Mouse (Mus musculus): ENCODE results near the gene Csrp2.
A peak's percentile ranks its signal among the peaks of the same experiment; 100 is the strongest.

The Csrp2 gene

GRCm38 (mm10) chr10:110931161-110931912, 11.7 kb downstream of the Csrp2 start:
- DNase-seq (ENCODE audit: low read depth, low spot score) = no peak

GRCm38 (mm10) chr10:110931913-110932560, 12.4 kb downstream of the Csrp2 start:
- no peak for DNase-seq (ENCODE audit: low read depth, low spot score)

GRCm38 (mm10) chr10:110933584-110933983, 14.0 kb downstream of the Csrp2 start:
- no peak for DNase-seq (ENCODE audit: low read depth, low spot score)

- no peak for DNase-seq (ENCODE audit: low read depth, low spot score)
Observed at GRCm38 (mm10) chr10:110935081-110935480, 15.5 kb downstream of the Csrp2 start.

GRCm38 (mm10) chr10:110935669-110936068, 16.1 kb downstream of the Csrp2 start:
- DNase-seq (ENCODE audit: low read depth, low spot score) = no peak

GRCm38 (mm10) chr10:110938361-110938760, 18.8 kb downstream of the Csrp2 start:
- no peak for DNase-seq (ENCODE audit: low read depth, low spot score)

- DNase-seq (ENCODE audit: low read depth, low spot score) = no peak
Observed at GRCm38 (mm10) chr10:110938841-110939549, 19.4 kb downstream of the Csrp2 start.

GRCm38 (mm10) chr10:110939717-110940116, 20.1 kb downstream of the Csrp2 start:
- no peak for DNase-seq (ENCODE audit: low read depth, low spot score)

GRCm38 (mm10) chr10:110940740-110941398, 21.3 kb downstream of the Csrp2 start:
- DNase-seq (ENCODE audit: low read depth, low spot score) = no peak

- DNase-seq (ENCODE audit: low read depth, low spot score) = no peak
Observed at GRCm38 (mm10) chr10:110941968-110942367, 22.4 kb downstream of the Csrp2 start.

- DNase-seq (ENCODE audit: low read depth, low spot score) = no peak
Observed at GRCm38 (mm10) chr10:110942806-110943205, 23.2 kb downstream of the Csrp2 start.

- DNase-seq (ENCODE audit: low read depth, low spot score) = no peak
Observed at GRCm38 (mm10) chr10:110944175-110944574, 24.6 kb downstream of the Csrp2 start.

GRCm38 (mm10) chr10:110945966-110946365, 26.4 kb downstream of the Csrp2 start:
- DNase-seq (ENCODE audit: low read depth, low spot score) = no peak

GRCm38 (mm10) chr10:110947574-110947973, 28.0 kb downstream of the Csrp2 start:
- no peak for DNase-seq (ENCODE audit: low read depth, low spot score)

- DNase-seq (ENCODE audit: low read depth, low spot score) = no peak
Observed at GRCm38 (mm10) chr10:110951112-110951511, 31.5 kb downstream of the Csrp2 start.

- DNase-seq (ENCODE audit: low read depth, low spot score) = no peak
Observed at GRCm38 (mm10) chr10:110951748-110952147, 32.2 kb downstream of the Csrp2 start.

- no peak for DNase-seq (ENCODE audit: low read depth, low spot score)
Observed at GRCm38 (mm10) chr10:110952271-110952670, 32.7 kb downstream of the Csrp2 start.

GRCm38 (mm10) chr10:110952937-110953451, 33.4 kb downstream of the Csrp2 start:
- peak; percentile 95 for DNase-seq (ENCODE audit: low read depth, low spot score)

- no peak for DNase-seq (ENCODE audit: low read depth, low spot score)
Observed at GRCm38 (mm10) chr10:110958879-110959278, 39.3 kb downstream of the Csrp2 start.

GRCm38 (mm10) chr10:110959781-110960180, 40.2 kb downstream of the Csrp2 start:
- DNase-seq (ENCODE audit: low read depth, low spot score) = no peak

GRCm38 (mm10) chr10:110960841-110961240, 41.3 kb downstream of the Csrp2 start:
- no peak for DNase-seq (ENCODE audit: low read depth, low spot score)

GRCm38 (mm10) chr10:110962172-110962571, 42.6 kb downstream of the Csrp2 start:
- DNase-seq (ENCODE audit: low read depth, low spot score) = peak; percentile 12
